Mouse (Mus musculus) stomach, embryonic 14.5 days (tissue): ENCODE measurements around the gene Slc22a20. TPM values are rescaled to one million over a fixed set of nuclear protein-coding genes. Genes with fewer than 3 reads are reported as not detected.
A peak's percentile ranks its signal among the peaks of the same experiment; 100 is the strongest.

Experiments used
- ATAC-seq: fragments of 200-750 bp; cut with Nextera tagmentation; 2 replicates; pipeline ENCODE4 v1.8.0; 2017; ENCODE audit warnings: low read depth, moderate TSS enrichment; ENCODE audit not compliant: insufficient number of reproducible peaks, insufficient read depth, low FRiP score
- H3K27ac ChIP-seq: fragments of 300-500 bp; sonication (generic); 2 replicates; pipeline ENCODE4 v1.5.1; 2014; ENCODE audit warnings: mild to moderate bottlenecking, low read length, moderate library complexity, mixed read lengths
- H3K27me3 ChIP-seq: fragments of 300-500 bp; sonication (generic); 2 replicates; pipeline ENCODE4 v1.6.1; 2014; ENCODE audit warnings: low read length, control low read depth, mixed read lengths; ENCODE audit not compliant: control insufficient read depth, insufficient read depth
- H3K36me3 ChIP-seq: fragments of 300-500 bp; sonication (generic); 2 replicates; pipeline ENCODE4 v1.6.1; 2014; ENCODE audit warnings: mild to moderate bottlenecking, control low read depth, low read length, moderate library complexity, mixed read lengths; ENCODE audit not compliant: control insufficient read depth, insufficient read depth
- H3K4me1 ChIP-seq: fragments of 300-500 bp; sonication (generic); 2 replicates; pipeline ENCODE4 v1.6.1; 2014; ENCODE audit warnings: low read length, control low read depth, mixed read lengths; ENCODE audit not compliant: control insufficient read depth, insufficient read depth
- H3K4me2 ChIP-seq: fragments of 300-500 bp; sonication (generic); replicated peaks from 2 replicates; pipeline ENCODE4 v1.6.1; 2014; ENCODE audit warnings: low read depth, low read length, control low read depth
- H3K4me3 ChIP-seq: fragments of 300-500 bp; sonication (generic); 2 replicates; pipeline ENCODE4 v1.5.1; 2014; ENCODE audit warnings: low read depth, low read length, control low read depth
- H3K9ac ChIP-seq: fragments of 300-500 bp; sonication (generic); replicated peaks from 2 replicates; pipeline ENCODE4 v1.6.1; 2014; ENCODE audit warnings: low read depth, mild to moderate bottlenecking, control low read depth, low read length, moderate library complexity, mixed read lengths
- H3K9me3 ChIP-seq: fragments of 300-500 bp; sonication (generic); 2 replicates; pipeline ENCODE4 v1.6.1; 2016; ENCODE audit warnings: low read depth, low read length, control low read depth; ENCODE audit not compliant: control insufficient read depth
- WGBS: fragments of 180-500 bp; shearing (Covaris S2); extraction: QIAGEN DNeasy Blood & Tissue Kit; methylation state at CpG from one replicate; pipeline ENCODE4 v1.1.7; 2014; 5-methylcytosine and 5-hydroxymethylcytosine counted together
- polyA plus RNA-seq: library from polyadenylated mRNA; unstranded; fragments of >200 nt; fragmentation: Nextera tagmentation; extraction: Ambion mirVana; gene quantifications from 2 replicates; pipeline ENCODE4 v1.2.1, GENCODE M21; 2014

Gene Slc22a20
- polyA plus RNA-seq, 1 experiment from 2014 or later: not detected

DNA sequence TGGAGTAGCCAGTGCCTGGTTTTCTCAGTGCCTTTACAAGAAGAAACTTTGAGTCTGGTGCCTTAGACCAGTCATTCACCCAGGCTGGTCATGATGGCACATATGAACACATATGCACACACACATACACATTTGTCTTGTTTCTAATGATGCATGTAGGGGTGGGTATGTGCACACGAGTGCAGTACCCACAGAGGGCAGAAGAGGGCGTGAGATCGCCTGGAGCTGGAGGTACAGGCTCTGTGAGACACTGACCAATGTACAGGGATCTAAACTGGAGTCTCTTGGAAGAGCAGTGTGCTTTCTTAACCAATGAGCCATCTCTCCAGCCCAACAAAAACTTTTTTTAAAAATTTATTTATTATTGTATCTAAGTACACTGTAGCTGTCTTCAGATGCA, 12.2 kb upstream of the Slc22a20 start:
- Histone ChIP-seq H3K27me3 (no peaks in the 10 kb centered on the region), H3K9me3 (no peaks in the 10 kb centered on the region), H3K9ac (no peak overlapping the region), H3K4me2 (no peak overlapping the region), H3K27ac (no peak overlapping the region), H3K4me3 (no peak overlapping the region), H3K36me3 (no peaks in the 10 kb centered on the region), H3K4me1 (no peaks in the 10 kb centered on the region)
- ATAC-seq: no peak
- WGBS: 84% methylated on average over 3 of the region's 3 CpGs

DNA sequence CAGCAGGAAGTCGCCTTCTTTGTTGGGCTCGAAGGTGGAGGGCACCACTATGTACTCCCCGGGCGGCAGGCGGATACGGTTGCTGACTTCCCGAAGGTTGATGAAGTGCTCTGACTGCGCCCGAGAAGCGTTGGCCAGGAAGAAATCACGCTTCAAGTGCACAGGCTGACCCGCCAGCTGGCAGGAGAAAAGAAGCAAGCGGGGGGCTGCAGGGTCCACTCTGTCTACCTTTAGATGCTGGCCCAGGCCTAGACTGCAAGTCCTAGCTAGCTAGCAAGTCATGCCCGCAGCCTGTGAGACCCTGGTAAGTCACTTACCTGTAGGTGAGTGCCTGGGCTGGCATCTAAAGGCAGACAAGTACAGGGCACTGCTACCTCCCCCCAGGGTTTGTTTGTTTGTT, 8.8 kb upstream of the Slc22a20 start:
- H3K27me3 ChIP-seq: no peaks in the 10 kb centered on the region
- ATAC-seq: no peak
- no peaks in the 10 kb centered on the region for H3K36me3 ChIP-seq
- H3K9me3 ChIP-seq: no peaks in the 10 kb centered on the region
- H3K9ac ChIP-seq: no peak overlapping the region
- H3K27ac ChIP-seq: no peak overlapping the region
- no peak overlapping the region for H3K4me3 ChIP-seq
- H3K4me2 ChIP-seq: no peak overlapping the region
- WGBS: 80% methylated on average over 14 of the region's 14 CpGs
- peaks cover 5% of the 10 kb centered on the region; the same call in 1 of the 2 replicates for H3K4me1 ChIP-seq

DNA sequence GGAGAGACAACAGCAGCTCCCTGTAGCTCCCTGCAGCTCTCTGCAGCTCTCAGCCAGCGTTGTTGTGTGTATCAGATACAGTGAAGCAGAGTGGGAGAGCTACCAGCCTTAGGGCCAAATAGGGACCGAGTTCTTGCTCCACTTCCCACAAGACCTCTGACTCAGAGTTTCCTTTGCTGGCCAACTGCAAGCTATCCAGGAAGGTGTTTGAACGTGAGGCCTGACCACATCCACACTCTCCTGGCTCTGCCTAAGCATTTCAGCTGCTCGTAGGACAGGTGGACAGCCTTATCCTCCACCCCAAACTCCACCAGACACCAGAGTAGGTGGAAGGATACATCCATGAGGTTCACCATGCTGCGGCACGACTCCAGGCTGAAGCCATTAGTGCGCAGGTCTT, 6.1 kb upstream of the Slc22a20 start:
- peaks cover 17% of the 10 kb centered on the region for H3K4me1 ChIP-seq
- WGBS: 81% methylated on average over 7 of the region's 7 CpGs
- H3K36me3 ChIP-seq: no peaks in the 10 kb centered on the region
- no peaks in the 10 kb centered on the region for H3K9me3 ChIP-seq
- no peak overlapping the region for H3K9ac ChIP-seq
- no peak for ATAC-seq
- H3K27me3 ChIP-seq: no peaks in the 10 kb centered on the region
- no peak overlapping the region for H3K4me3 ChIP-seq
- no peak overlapping the region for H3K4me2 ChIP-seq
- no peak overlapping the region for H3K27ac ChIP-seq

DNA sequence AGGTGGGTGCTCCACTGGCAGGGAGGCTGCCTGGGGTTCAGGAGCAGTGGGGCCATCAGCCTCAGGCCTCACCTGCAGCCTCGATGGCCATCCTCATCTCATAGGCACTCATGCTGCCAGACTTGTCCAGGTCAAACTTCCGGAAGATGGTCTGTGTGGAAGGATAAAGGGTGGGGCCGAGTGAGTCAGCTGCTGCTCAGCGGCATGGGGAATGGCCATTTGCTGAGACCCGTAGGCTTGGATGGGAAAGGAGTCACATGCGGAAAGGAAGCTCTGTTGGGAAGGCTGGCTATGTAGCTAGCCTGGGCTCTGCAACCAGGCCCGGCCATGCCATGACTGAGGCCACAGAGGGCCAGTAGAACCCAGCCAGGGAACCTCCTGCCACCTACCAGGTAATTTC, 5.5 kb upstream of the Slc22a20 start:
- Histone ChIP-seq H3K27ac (no peak overlapping the region), H3K9ac (no peak overlapping the region), H3K4me1 (peaks cover 17% of the 10 kb centered on the region), H3K4me3 (no peak overlapping the region), H3K4me2 (no peak overlapping the region), H3K9me3 (no peaks in the 10 kb centered on the region), H3K27me3 (no peaks in the 10 kb centered on the region), H3K36me3 (no peaks in the 10 kb centered on the region)
- no peak for ATAC-seq
- WGBS: 83% methylated on average over 7 of the region's 7 CpGs

DNA sequence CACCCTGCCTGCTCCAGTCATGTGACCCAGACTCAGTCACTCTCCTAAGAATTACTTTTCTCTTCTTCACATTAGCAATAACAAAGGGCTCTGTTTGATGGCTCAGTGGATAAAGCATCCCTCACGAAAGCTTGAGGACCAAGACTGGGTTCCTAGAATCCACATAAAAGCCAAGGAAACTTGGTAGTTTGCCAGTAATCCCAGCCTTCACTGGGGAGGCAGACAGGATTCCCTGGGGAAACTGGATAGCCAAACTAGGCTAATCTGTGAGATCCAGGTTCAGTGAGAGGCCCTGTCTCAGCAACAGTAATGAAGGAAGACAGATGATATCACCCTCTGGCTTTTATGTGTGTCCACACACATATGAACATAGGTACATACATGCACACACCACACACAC, 5.0 kb upstream of the Slc22a20 start:
- Histone ChIP-seq H3K4me2 (no peak overlapping the region), H3K4me1 (peaks cover 17% of the 10 kb centered on the region), H3K27me3 (no peaks in the 10 kb centered on the region), H3K27ac (no peak overlapping the region), H3K36me3 (no peaks in the 10 kb centered on the region), H3K4me3 (no peak overlapping the region), H3K9ac (no peak overlapping the region), H3K9me3 (no peaks in the 10 kb centered on the region)
- no peak for ATAC-seq
- 79% methylated on average over 1 of the region's 1 CpGs for WGBS

DNA sequence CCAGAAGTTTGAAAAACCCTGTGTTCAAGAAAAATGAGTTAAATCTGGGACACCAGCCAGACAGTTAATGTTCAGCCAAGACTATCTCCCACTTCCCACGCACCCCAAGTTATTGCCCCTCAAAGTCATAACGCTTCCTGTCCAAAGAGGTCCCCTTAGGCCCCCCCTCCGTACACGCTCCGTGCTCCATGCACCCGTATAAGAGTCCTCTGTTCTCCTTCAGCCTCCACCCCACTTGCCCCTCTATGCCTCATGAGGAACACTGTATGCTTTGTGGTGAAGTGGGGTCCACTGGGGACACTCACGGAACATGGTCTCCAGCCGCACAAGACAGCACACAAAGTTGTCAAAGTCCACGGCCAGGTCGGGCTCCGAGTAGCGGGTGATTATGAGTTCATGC, 4.1 kb upstream of the Slc22a20 start:
- no peak for ATAC-seq
- H3K27me3 ChIP-seq: no peaks in the 10 kb centered on the region
- peaks cover 17% of the 10 kb centered on the region for H3K4me1 ChIP-seq
- H3K4me2 ChIP-seq: no peak overlapping the region
- WGBS: 83% methylated on average over 12 of the region's 12 CpGs
- H3K27ac ChIP-seq: no peak overlapping the region
- H3K36me3 ChIP-seq: no peaks in the 10 kb centered on the region
- H3K4me3 ChIP-seq: no peak overlapping the region
- H3K9me3 ChIP-seq: no peaks in the 10 kb centered on the region
- no peak overlapping the region for H3K9ac ChIP-seq

DNA sequence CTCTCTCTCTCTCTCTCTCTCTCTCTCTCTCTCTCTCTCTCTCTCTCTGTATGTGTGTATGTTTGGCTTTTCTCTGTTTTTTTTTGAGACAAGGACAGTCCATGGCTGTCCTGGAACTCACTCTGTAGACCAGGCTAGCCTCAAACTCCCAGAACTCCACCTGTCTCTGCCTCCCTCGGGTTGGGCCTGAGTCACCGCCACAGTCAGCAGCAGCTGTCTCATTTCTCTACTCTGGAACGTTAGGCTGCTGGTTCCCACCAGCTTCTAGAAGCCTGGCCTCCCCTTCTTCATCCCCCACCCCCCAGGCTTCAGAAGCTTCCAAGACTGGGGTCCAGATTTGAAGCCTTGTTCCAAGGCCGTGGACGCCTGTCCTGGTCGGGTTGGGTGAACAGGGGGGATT, 3.6 kb upstream of the Slc22a20 start:
- Histone ChIP-seq H3K4me1 (peaks cover 17% of the 10 kb centered on the region), H3K4me3 (no peak overlapping the region), H3K4me2 (no peak overlapping the region), H3K27ac (no peak overlapping the region), H3K27me3 (no peaks in the 10 kb centered on the region), H3K9ac (no peak overlapping the region), H3K9me3 (no peaks in the 10 kb centered on the region), H3K36me3 (no peaks in the 10 kb centered on the region)
- 46% methylated on average over 6 of the region's 6 CpGs for WGBS
- ATAC-seq: no peak

DNA sequence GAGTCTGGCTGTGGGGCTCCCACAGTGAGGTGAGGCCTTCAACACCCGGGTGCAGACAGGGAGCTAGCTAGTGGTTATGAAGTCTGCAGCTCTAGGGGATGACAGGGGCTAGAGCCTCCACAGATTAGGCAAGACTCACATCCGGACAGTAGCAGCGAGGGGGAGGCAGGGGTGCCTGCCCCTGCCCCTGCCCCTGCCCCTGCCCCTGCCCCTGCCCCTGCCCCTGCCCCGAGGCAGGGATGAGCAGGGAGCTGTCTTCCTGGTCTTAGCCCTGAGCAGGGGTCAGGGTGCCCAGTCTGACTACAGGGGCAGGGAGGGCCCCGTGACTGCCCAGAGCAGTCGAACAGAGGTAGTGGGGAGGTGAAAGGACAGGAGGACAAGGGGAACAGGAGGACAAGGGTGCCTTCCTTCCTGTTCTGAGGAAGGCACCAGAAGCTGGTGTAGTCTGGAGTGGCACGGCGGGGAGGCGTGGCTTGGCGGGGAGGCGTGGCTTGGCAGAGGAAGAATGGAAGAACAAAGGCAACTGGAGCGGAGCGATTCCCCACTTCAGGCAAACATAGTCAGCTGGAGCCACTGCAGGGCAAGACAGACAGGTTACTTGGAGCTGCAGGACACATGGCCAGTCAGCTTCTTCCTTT, 3.0 kb upstream of the Slc22a20 start:
- Histone ChIP-seq H3K4me2 (peak overlapping the region; percentile 12; the same call in 1 of the 2 replicates), H3K27me3 (no peaks in the 10 kb centered on the region), H3K9me3 (no peaks in the 10 kb centered on the region), H3K4me1 (peaks cover 17% of the 10 kb centered on the region), H3K27ac (peak overlapping the region; percentile 33; the same call in 1 of the 2 replicates), H3K4me3 (no peak overlapping the region), H3K36me3 (no peaks in the 10 kb centered on the region), H3K9ac (0 out of 2 replicates have a peak overlapping the region, but pooled peaks have one; percentile 21)
- ATAC-seq: peak; percentile 56; the same call in 1 of the 2 replicates
- WGBS: 5% methylated on average over 13 of the region's 13 CpGs
